Mouse (Mus musculus): ENCODE measurements around the gene Zfp11. TPM values are rescaled to one million over a fixed set of nuclear protein-coding genes. Genes with fewer than 3 reads are reported as not detected.
"Not testable (repeated sequence)": the region's sequence is repeated elsewhere in the genome, so short reads cannot be mapped to it uniquely, and the experiment has no call there.

Gene Zfp11
- polyA plus RNA-seq, 1 experiment from 2014 or later, result 3.1 TPM

DNA sequence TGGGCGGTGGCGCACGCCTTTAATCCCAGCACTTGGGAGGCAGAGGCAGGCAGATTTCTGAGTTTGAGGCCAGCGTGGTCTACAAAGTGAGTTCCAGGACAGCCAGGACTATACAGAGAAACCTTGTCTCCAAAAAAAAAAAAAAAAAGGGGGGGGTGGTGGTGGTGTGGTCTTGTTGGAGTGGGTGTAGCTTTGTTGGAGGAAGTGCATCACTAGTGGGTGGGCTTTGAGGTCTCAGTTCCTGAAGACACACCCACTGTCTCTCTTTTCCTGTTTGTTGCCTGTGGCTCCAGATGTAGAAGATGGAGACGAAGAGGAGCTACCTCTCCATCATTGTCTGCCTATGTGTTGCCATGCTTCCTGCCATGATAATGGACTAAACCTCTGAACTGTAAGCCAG, 15.2 kb upstream of the Zfp11 start:
- H3K4me3 ChIP-seq (ENCODE audit: low read length); H3K9me3 ChIP-seq (ENCODE audit: control insufficient read depth, low read length); H3K9ac ChIP-seq (ENCODE audit: low read depth, low read length); H3K36me3 ChIP-seq (ENCODE audit: control insufficient read depth, insufficient read depth, low read length); H3K4me1 ChIP-seq (ENCODE audit: control insufficient read depth, insufficient read depth, low read length); ATAC-seq; H3K4me2 ChIP-seq (ENCODE audit: low read depth, low read length); H3K27ac ChIP-seq (ENCODE audit: low read length); H3K27me3 ChIP-seq (replicated peaks; ENCODE audit: control insufficient read depth, insufficient read depth, low read length): not testable (repeated sequence)
- 92% methylated on average over 5 of the region's 5 CpGs for WGBS

- H3K9me3 ChIP-seq (ENCODE audit: control insufficient read depth, low read length), result no peaks in the 10 kb centered on the region
- H3K27me3 ChIP-seq (replicated peaks; ENCODE audit: control insufficient read depth, insufficient read depth, low read length), result no peaks in the 10 kb centered on the region
- H3K4me3 ChIP-seq (ENCODE audit: low read length), result peak overlapping the region; percentile 81
- H3K27ac ChIP-seq (ENCODE audit: low read length), result no peak overlapping the region
- H3K9ac ChIP-seq (ENCODE audit: low read depth, low read length), result peak overlapping the region; percentile 94
- no peaks in the 10 kb centered on the region for H3K36me3 ChIP-seq (ENCODE audit: control insufficient read depth, insufficient read depth, low read length)
- H3K4me2 ChIP-seq (ENCODE audit: low read depth, low read length), result peak overlapping the region; percentile 81
- under 1% methylated on average over 31 of the region's 31 CpGs for WGBS
- H3K4me1 ChIP-seq (ENCODE audit: control insufficient read depth, insufficient read depth, low read length), result peaks cover 8% of the 10 kb centered on the region; the same call in 1 of the 2 replicates
- peak; percentile 83 for ATAC-seq
Observed at GRCm38 (mm10) chr5:129669453-129670035, 355 bp downstream of the Zfp11 start.

DNA sequence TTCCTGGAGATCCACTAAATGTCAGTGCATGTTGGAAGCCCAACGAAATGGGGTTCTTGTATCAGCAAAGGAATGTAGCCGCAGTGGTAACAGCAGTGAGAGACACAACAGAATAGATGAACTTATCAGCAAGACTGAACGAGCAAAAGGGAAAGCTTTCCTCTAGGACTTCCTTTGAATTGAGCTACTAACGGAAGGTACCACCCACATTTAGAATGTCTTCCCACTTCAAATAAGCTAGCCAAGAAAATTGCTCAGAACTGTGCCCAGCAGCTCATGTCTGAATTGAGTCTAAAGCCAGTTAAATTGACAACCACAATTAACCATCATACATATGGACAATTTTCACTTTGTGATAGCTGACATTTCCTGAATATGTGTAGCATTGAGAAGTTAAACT, 2.0 kb downstream of the Zfp11 start:
- no peaks in the 10 kb centered on the region for H3K27me3 ChIP-seq (replicated peaks; ENCODE audit: control insufficient read depth, insufficient read depth, low read length)
- no peak for ATAC-seq
- no peak overlapping the region for H3K4me3 ChIP-seq (ENCODE audit: low read length)
- H3K9ac ChIP-seq (ENCODE audit: low read depth, low read length), result no peak overlapping the region
- H3K4me1 ChIP-seq (ENCODE audit: control insufficient read depth, insufficient read depth, low read length), result peaks cover 8% of the 10 kb centered on the region; the same call in 1 of the 2 replicates
- no peaks in the 10 kb centered on the region for H3K36me3 ChIP-seq (ENCODE audit: control insufficient read depth, insufficient read depth, low read length)
- 85% methylated on average over 4 of the region's 4 CpGs for WGBS
- H3K4me2 ChIP-seq (ENCODE audit: low read depth, low read length), result no peak overlapping the region
- H3K27ac ChIP-seq (ENCODE audit: low read length), result no peak overlapping the region
- H3K9me3 ChIP-seq (ENCODE audit: control insufficient read depth, low read length), result no peaks in the 10 kb centered on the region

GRCm38 (mm10) chr5:129666271-129666909, 3.5 kb downstream of the Zfp11 start:
- 95% methylated on average over 10 of the region's 10 CpGs for WGBS
- Histone ChIP-seq H3K27ac (ENCODE audit: low read length) (no peak overlapping the region), H3K27me3 (replicated peaks; ENCODE audit: control insufficient read depth, insufficient read depth, low read length) (no peaks in the 10 kb centered on the region), H3K4me3 (ENCODE audit: low read length) (no peak overlapping the region), H3K9ac (ENCODE audit: low read depth, low read length) (no peak overlapping the region), H3K9me3 (ENCODE audit: control insufficient read depth, low read length) (no peaks in the 10 kb centered on the region), H3K36me3 (ENCODE audit: control insufficient read depth, insufficient read depth, low read length) (no peaks in the 10 kb centered on the region), H3K4me2 (ENCODE audit: low read depth, low read length) (no peak overlapping the region), H3K4me1 (ENCODE audit: control insufficient read depth, insufficient read depth, low read length) (peaks cover 8% of the 10 kb centered on the region; the same call in 1 of the 2 replicates)
- no peak for ATAC-seq

DNA sequence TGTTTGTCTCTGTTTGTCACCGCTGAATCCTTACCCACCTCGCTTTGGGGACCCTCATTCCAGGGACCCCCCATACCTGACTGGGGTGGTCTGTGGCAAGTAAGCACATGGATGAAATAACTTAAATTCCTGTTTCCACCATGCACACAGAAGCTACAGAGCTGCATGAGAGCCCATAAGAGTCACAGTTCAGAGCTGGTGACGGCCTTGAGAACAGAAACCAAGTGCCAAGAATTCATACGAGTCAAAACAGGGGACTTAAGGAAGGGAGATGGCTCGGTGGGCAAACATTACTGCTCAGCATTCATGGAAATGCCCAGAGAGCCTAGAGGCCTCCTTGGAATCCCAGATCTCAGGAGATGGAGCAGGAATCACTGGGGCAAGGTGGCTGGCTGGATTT, 5.8 kb downstream of the Zfp11 start:
- no peak for ATAC-seq
- H3K4me2 ChIP-seq (ENCODE audit: low read depth, low read length), result no peak overlapping the region
- no peaks in the 10 kb centered on the region for H3K27me3 ChIP-seq (replicated peaks; ENCODE audit: control insufficient read depth, insufficient read depth, low read length)
- no peak overlapping the region for H3K27ac ChIP-seq (ENCODE audit: low read length)
- H3K4me3 ChIP-seq (ENCODE audit: low read length), result no peak overlapping the region
- no peak overlapping the region for H3K9ac ChIP-seq (ENCODE audit: low read depth, low read length)
- 88% methylated on average over 5 of the region's 5 CpGs for WGBS
- no peaks in the 10 kb centered on the region for H3K36me3 ChIP-seq (ENCODE audit: control insufficient read depth, insufficient read depth, low read length)
- H3K4me1 ChIP-seq (ENCODE audit: control insufficient read depth, insufficient read depth, low read length), result peaks cover 5% of the 10 kb centered on the region; the same call in 1 of the 2 replicates
- no peaks in the 10 kb centered on the region for H3K9me3 ChIP-seq (ENCODE audit: control insufficient read depth, low read length)

DNA sequence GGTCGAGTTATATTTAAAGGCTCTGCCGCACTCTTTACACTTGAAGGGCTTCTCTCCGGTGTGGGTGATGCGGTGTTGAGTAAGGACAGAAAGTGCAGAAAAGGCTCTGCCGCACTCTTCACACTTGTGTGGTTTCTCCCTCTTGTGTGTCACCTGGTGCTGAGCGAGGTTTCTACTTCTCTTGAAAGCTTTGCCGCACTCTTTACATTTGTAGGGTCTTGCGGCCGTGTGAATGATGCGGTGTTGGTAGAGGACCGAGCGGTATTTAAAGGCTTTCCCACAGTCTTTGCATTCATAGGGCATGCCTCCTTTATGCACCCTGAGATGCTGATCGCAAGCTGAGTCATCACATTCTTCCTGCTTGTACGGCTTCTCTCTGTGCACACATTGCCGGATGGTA, 12.0 kb downstream of the Zfp11 start:
- ATAC-seq, result no peak

GRCm38 (mm10) chr5:129657016-129657415, 12.9 kb downstream of the Zfp11 start:
- no peak overlapping the region for H3K4me2 ChIP-seq (ENCODE audit: low read depth, low read length)
- ATAC-seq, result no peak
- 98% methylated on average over 10 of the region's 10 CpGs for WGBS

More for the DNA sequence above, 12.0 kb downstream of the Zfp11 start:
- Histone ChIP-seq H3K36me3 (ENCODE audit: control insufficient read depth, insufficient read depth, low read length) (peaks cover 14% of the 10 kb centered on the region; the same call in 1 of the 2 replicates), H3K9ac (ENCODE audit: low read depth, low read length) (no peak overlapping the region), H3K4me1 (ENCODE audit: control insufficient read depth, insufficient read depth, low read length) (no peaks in the 10 kb centered on the region), H3K9me3 (ENCODE audit: control insufficient read depth, low read length) (no peaks in the 10 kb centered on the region), H3K4me3 (ENCODE audit: low read length) (no peak overlapping the region), H3K4me2 (ENCODE audit: low read depth, low read length) (no peak overlapping the region), H3K27ac (ENCODE audit: low read length) (no peak overlapping the region), H3K27me3 (replicated peaks; ENCODE audit: control insufficient read depth, insufficient read depth, low read length) (no peaks in the 10 kb centered on the region)
- 93% methylated on average over 15 of the region's 15 CpGs for WGBS

GRCm38 (mm10) chr5:129650858-129651257, 19.0 kb downstream of the Zfp11 start:
- no peaks in the 10 kb centered on the region for H3K9me3 ChIP-seq (ENCODE audit: control insufficient read depth, low read length)
- H3K27ac ChIP-seq (ENCODE audit: low read length), result no peak overlapping the region
- no peak overlapping the region for H3K9ac ChIP-seq (ENCODE audit: low read depth, low read length)
- H3K27me3 ChIP-seq (replicated peaks; ENCODE audit: control insufficient read depth, insufficient read depth, low read length), result no peaks in the 10 kb centered on the region
- H3K4me3 ChIP-seq (ENCODE audit: low read length), result no peak overlapping the region
- 94% methylated on average over 5 of the region's 5 CpGs for WGBS
- no peaks in the 10 kb centered on the region for H3K4me1 ChIP-seq (ENCODE audit: control insufficient read depth, insufficient read depth, low read length)
- no peak overlapping the region for H3K4me2 ChIP-seq (ENCODE audit: low read depth, low read length)
- no peak for ATAC-seq
- H3K36me3 ChIP-seq (ENCODE audit: control insufficient read depth, insufficient read depth, low read length), result no peaks in the 10 kb centered on the region

More at GRCm38 (mm10) chr5:129657016-129657415, 12.9 kb downstream of the Zfp11 start:
- Histone ChIP-seq H3K9ac (ENCODE audit: low read depth, low read length) (no peak overlapping the region), H3K36me3 (ENCODE audit: control insufficient read depth, insufficient read depth, low read length) (peaks cover 14% of the 10 kb centered on the region; the same call in 1 of the 2 replicates), H3K27me3 (replicated peaks; ENCODE audit: control insufficient read depth, insufficient read depth, low read length) (no peaks in the 10 kb centered on the region), H3K4me3 (ENCODE audit: low read length) (no peak overlapping the region), H3K4me1 (ENCODE audit: control insufficient read depth, insufficient read depth, low read length) (no peaks in the 10 kb centered on the region), H3K9me3 (ENCODE audit: control insufficient read depth, low read length) (no peaks in the 10 kb centered on the region), H3K27ac (ENCODE audit: low read length) (no peak overlapping the region)

DNA sequence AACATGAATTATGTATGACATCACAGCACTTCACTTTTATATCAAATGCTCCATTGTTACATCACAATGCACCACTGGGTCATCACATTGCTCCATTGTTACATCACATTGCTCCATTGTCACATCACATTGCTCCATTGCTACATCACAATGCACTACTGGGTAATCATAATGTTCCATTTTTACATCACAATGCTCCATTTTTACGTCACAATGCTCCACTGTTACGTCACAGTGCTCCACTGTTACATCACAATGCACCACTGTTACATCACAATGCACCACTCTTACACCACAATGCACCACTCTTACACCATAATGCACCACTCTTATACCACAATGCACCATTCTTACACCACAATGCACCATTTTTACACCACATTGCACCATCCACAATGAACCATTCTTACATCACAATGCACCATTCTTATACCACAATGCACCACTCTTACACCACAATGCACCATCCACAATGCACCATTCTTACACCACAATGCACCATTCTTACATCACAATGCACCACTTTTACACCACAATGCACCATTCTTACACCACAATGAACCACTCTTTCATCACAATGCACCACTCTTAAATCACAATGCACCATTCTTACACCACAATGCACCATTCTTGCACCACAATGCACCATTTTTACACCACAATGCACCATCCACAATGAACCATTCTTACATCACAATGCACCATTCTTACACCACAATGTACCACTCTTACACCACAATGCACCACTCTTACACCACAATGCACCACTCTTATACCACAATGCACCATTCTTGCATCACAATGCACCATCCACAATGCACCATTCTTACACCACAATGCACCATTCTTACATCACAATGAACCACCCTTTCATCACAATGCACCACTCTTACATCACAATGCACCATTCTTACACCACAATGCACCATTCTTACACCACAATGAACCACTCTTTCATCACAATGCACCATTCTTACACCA, 37.3 kb downstream of the Zfp11 start:
- 81% methylated on average over 2 of the region's 2 CpGs for WGBS
- not testable (repeated sequence) for H3K27ac ChIP-seq (ENCODE audit: low read length)

More for the DNA sequence above, 37.3 kb downstream of the Zfp11 start:
- not testable (repeated sequence) for H3K9me3 ChIP-seq (ENCODE audit: control insufficient read depth, low read length); H3K4me1 ChIP-seq (ENCODE audit: control insufficient read depth, insufficient read depth, low read length); H3K4me2 ChIP-seq (ENCODE audit: low read depth, low read length); H3K27me3 ChIP-seq (replicated peaks; ENCODE audit: control insufficient read depth, insufficient read depth, low read length); H3K9ac ChIP-seq (ENCODE audit: low read depth, low read length); ATAC-seq; H3K4me3 ChIP-seq (ENCODE audit: low read length); H3K36me3 ChIP-seq (ENCODE audit: control insufficient read depth, insufficient read depth, low read length)

All from intestine, embryonic 16.5 days (tissue).